Mouse (Mus musculus) CH12.LX (cell line): ENCODE data around the gene Gm9857.

Source experiments
- CTCF ChIP-seq, 2 experiments: IDR thresholded peaks in 1 of 2; conservative IDR thresholded peaks in 1 of 2; 2 replicates each; pipeline ENCODE4 v1.5.1; 2011 to 2012; ENCODE audit warnings: low read depth in 2 of 2, low read length in 2 of 2, improper control_type of control experiment in 1 of 2, inconsistent platforms in 1 of 2, mild to moderate bottlenecking in 1 of 2, moderate library complexity in 1 of 2
- EP300 ChIP-seq: IDR thresholded peaks from 2 replicates; pipeline ENCODE4 v1.6.1; 2011; ENCODE audit warnings: low read length, improper control_type of control experiment
- ETS1 ChIP-seq: conservative IDR thresholded peaks from 2 replicates; pipeline ENCODE4 v1.6.1; 2012; ENCODE audit warnings: low read depth, mild to moderate bottlenecking, inconsistent platforms, low read length, improper control_type of control experiment, moderate library complexity
- IRF4 ChIP-seq: IDR thresholded peaks from 2 replicates; pipeline ENCODE4 v1.6.1; 2014; ENCODE audit warnings: low read depth, mild to moderate bottlenecking, inconsistent platforms, low read length, improper control_type of control experiment
- KAT2A ChIP-seq: IDR thresholded peaks from 2 replicates; pipeline ENCODE4 v1.6.1; 2012; ENCODE audit warnings: low read length, improper control_type of control experiment, inconsistent platforms; ENCODE audit not compliant: insufficient replicate concordance
- MAX ChIP-seq: IDR thresholded peaks from 2 replicates; pipeline ENCODE4 v1.6.1; 2011; ENCODE audit warnings: low read length, improper control_type of control experiment
- MYC ChIP-seq: IDR thresholded peaks from 2 replicates; pipeline ENCODE4 v1.6.1; 2011; ENCODE audit warnings: low read depth, mild to moderate bottlenecking, improper control_type of control experiment, low read length
- POLR2A ChIP-seq: IDR thresholded peaks from 2 replicates; pipeline ENCODE4 v1.6.1; 2011; ENCODE audit warnings: low read depth, mild to moderate bottlenecking, improper control_type of control experiment, low read length
- POLR2AphosphoS2 ChIP-seq: IDR thresholded peaks from 2 replicates; pipeline ENCODE4 v1.6.1; 2011; ENCODE audit warnings: low read depth, low read length, improper control_type of control experiment
- RAD21 ChIP-seq: IDR thresholded peaks from 2 replicates; pipeline ENCODE4 v1.6.1; 2011; ENCODE audit warnings: low read depth, mild to moderate bottlenecking, low read length, improper control_type of control experiment, moderate library complexity
- RCOR1 ChIP-seq: conservative IDR thresholded peaks from 2 replicates; pipeline ENCODE4 v1.6.1; 2012; ENCODE audit warnings: low read depth, mild to moderate bottlenecking, inconsistent platforms, low read length, improper control_type of control experiment
- ZNF384 ChIP-seq: IDR thresholded peaks from 2 replicates; pipeline ENCODE4 v1.6.1; 2012; ENCODE audit warnings: low read depth, low read length, improper control_type of control experiment, inconsistent platforms

DNA sequence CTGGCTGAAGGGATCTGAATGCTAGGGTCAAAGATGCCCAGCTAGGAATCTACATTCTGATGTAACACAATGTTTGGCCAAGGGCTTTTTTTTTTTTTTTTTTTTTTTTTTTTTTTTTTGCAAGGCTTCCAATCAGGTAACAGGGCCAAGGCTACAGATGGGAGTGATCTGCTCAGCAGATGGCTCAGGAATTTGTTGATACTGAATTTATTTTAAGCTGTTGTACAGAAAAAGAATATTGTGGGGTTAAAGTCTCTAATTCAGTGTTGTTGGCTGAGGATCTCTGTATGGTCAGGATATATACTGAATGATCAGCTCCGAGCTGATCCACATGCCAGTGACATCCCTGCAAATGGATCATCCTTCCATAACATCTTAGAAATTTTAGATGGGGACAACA lies 24.2 kb downstream of the Gm9857 start:
- TF ChIP-seq CTCF (conservative IDR thresholded peaks at IDR 0.05 in 1 of 2, IDR thresholded peaks at IDR 0.05 in 1 of 2; ENCODE audit: low read depth in 2 of 2, low read length in 2 of 2) (no peak), ZNF384 (peak; percentile 74), KAT2A (no peak), MAX (no peak), POLR2A (no peak), EP300 (no peak), IRF4 (no peak), POLR2AphosphoS2 (no peak), RCOR1 (no peak), MYC (no peak), RAD21 (no peak), ETS1 (no peak)
